Mouse (Mus musculus) G1E (cell line): ENCODE data around the gene Crocc2.

Experiments
- CTCF ChIP-seq: IDR thresholded peaks from 2 replicates; pipeline ENCODE4 v1.5.1; 2012; ENCODE audit warnings: low read depth, low read length, inconsistent platforms, mixed read lengths
- GATA1 ChIP-seq: IDR thresholded peaks from 2 replicates; pipeline ENCODE4 v1.6.1; 2012; ENCODE audit warnings: borderline replicate concordance, low read length, inconsistent platforms, mixed read lengths
- POLR2AphosphoS5 ChIP-seq: IDR thresholded peaks from 2 replicates; pipeline ENCODE4 v1.6.1; 2012; ENCODE audit warnings: low read depth, low read length, inconsistent platforms; ENCODE audit not compliant: insufficient replicate concordance
- TAL1 ChIP-seq: conservative IDR thresholded peaks from 2 replicates; pipeline ENCODE4 v1.6.1; 2012; ENCODE audit warnings: low read depth, low read length, inconsistent platforms, mixed read lengths

- TF ChIP-seq CTCF = no peak
- no peak for TF ChIP-seq POLR2AphosphoS5
- TF ChIP-seq GATA1 = no peak
- TF ChIP-seq TAL1 = no peak
Observed at GRCm38 (mm10) chr1:93118816-93119215, 49.7 kb upstream of the Crocc2 start.
